Mouse (Mus musculus) stomach, postnatal 0 days (tissue): ENCODE measurements at regions not wholly inside any gene's neighbourhood (a gene's known extent, or its start where the extent isn't known, plus 50 kb on each side); places are given as distances from the start of the nearest gene placed in this dataset.

ENCODE experiments used
- CTCF ChIP-seq: IDR thresholded peaks from 2 replicates; pipeline ENCODE4 v1.5.1; 2016; ENCODE audit warnings: antibody characterized with exemption, low read depth, mild to moderate bottlenecking, moderate library complexity
- EP300 ChIP-seq: optimal IDR thresholded peaks from 2 replicates; pipeline ENCODE3; 2016; ENCODE audit warnings: antibody characterized with exemption

DNA sequence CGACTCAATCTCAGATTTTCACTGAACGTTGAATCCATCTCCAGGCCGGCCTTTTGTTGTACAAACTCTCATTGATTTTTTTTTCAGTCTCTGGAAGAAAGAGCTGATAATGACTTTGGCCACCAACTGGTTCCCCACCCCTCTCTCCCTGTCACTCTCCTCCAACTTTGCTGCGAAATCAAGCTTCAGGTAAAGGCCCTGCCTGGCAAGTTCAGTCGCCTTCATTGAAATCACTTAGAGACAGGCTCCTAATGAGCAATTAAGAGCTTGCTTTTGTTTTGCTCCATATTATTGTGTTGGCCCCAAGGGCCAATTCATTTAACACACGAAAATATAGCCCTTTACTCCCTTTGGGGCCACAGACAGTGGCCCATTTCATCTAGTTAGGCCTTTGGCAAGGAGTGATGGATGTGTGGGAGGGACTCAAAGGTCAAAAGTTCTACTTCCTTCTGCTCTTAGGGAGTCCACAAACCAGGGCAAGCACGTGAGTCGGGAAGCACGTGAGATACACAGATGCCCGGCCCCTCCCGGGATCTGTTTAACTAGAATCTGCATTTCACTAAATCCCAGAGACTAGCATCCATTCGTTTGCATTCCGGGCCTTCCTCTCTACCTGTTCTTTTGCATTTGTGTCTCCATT lies 120.0 kb downstream of the Dact1 start:
- TF ChIP-seq CTCF (no peak), EP300 (no peak)
